In the genomic region with DNA sequence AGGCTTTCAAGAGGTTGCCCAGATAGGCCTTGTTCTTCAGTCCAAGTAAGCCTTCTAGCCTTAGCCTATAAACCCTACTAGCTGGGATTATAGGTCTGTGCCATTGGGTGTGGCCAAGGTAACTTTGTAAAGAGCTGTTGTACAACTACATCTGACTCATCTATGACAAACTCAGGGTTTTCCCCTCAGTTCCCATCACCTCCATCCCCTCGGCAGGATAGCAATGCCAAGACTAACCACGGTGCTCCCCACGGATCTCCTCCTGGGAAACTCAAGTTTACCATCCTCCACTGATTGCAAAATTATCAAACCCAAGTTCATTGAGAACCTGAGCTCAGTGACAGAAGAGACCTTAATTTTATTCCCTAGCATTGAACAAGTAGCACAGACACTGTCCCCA, we compare ENCODE assay signal across 22 mouse cellular contexts. TPM values are rescaled to one million over a fixed set of nuclear protein-coding genes. Genes with fewer than 3 reads are reported as not detected.
DNase-seq lines count a peak whose midpoint lies in the region; TF ChIP-seq lines count a peak whose summit lies in the region.
"Had no signal": no experiment of that assay in that cellular context is flagged by ENCODE, and none has a peak within 500 bp of the region (broad histone marks: within the 10 kb centered on the region; RNA-seq: fewer than 3 reads in every experiment).

No protein-coding gene starts in this region.

- peaks cover 77% of the 10 kb centered on the region for H3K36me3 ChIP-seq in heart, embryonic 10.5 days
- peaks cover 32% of the 10 kb centered on the region for H3K36me3 ChIP-seq in C2C12 (ENCODE audit: control insufficient read depth, insufficient read depth)

- WGBS in heart, embryonic 10.5 days, result 86% methylated on average over 3 of the region's 3 CpGs

- H3K4me1 ChIP-seq in heart, embryonic 10.5 days, result no peaks in the 10 kb centered on the region
- H3K4me1 ChIP-seq: embryonic facial prominence, embryonic 10.5 days; embryonic facial prominence, embryonic 12.5 days; forebrain, embryonic 13.5 days; forebrain, embryonic 15.5 days had no signal

- H3ac ChIP-seq in C2C12 (ENCODE audit: control insufficient read depth, insufficient read length, low read depth), result no peak overlapping the region

- no peaks in the 10 kb centered on the region for H3K27me3 ChIP-seq in heart, embryonic 10.5 days (ENCODE audit: insufficient read depth, poor library complexity, severe bottlenecking)
- H3K27me3 ChIP-seq in C2C12 (ENCODE audit: control insufficient read depth, insufficient read depth, insufficient read length), result no peaks in the 10 kb centered on the region
- H3K27me3 ChIP-seq: embryonic facial prominence, embryonic 12.5 days; forebrain, embryonic 13.5 days; forebrain, embryonic 15.5 days had no signal

- H3K4me3 ChIP-seq in heart, embryonic 10.5 days, result no peak overlapping the region
- H3K4me3 ChIP-seq in C2C12 (ENCODE audit: insufficient read depth, poor library complexity, severe bottlenecking), result no peak overlapping the region
- H3K4me3 ChIP-seq: embryonic facial prominence, embryonic 10.5 days; embryonic facial prominence, embryonic 12.5 days; forebrain, embryonic 13.5 days; forebrain, embryonic 15.5 days had no signal

- H3K9me3 ChIP-seq in heart, embryonic 10.5 days, result no peaks in the 10 kb centered on the region
- H3K9me3 ChIP-seq: embryonic facial prominence, embryonic 10.5 days; embryonic facial prominence, embryonic 12.5 days; forebrain, embryonic 13.5 days; forebrain, embryonic 15.5 days; G1E had no signal

- peak; percentile 20 for DNase-seq in heart, embryonic 10.5 days (ENCODE audit: low spot score)
- no peak for DNase-seq in heart, adult 9 months (ENCODE audit: low spot score in 2 of 2)
- DNase-seq in 3134 (ENCODE audit: extremely low read depth, insufficient read length, low spot score), result peak; percentile 28
- DNase-seq in NIH3T3 (ENCODE audit: low read depth), result peak; percentile 67
- DNase-seq in cerebellum, postnatal 10 days, result no peak
- no peak for DNase-seq in spleen, postnatal 36 days (ENCODE audit: low spot score in 2 of 2)
- DNase-seq: adrenal gland, adult 2 months; adrenal gland, postnatal 10 days; adrenal gland, postnatal 25 days; B cell, adult 2 months; cerebellum, adult 11-12 months; cerebellum, adult 2 months; cerebellum, adult 9-10 months; cerebellum, postnatal 14 days; cerebellum, postnatal 36 days; forebrain, postnatal 0 days had no signal

- H3K79me2 ChIP-seq in C2C12 (ENCODE audit: control insufficient read depth, insufficient read depth), result no peaks in the 10 kb centered on the region

- no peak for TF ChIP-seq CTCF in C2C12 (IDR thresholded peaks at IDR 0.05; ENCODE audit: control insufficient read depth, insufficient read depth, insufficient read length)

- no peak overlapping the region for H3K27ac ChIP-seq in heart, embryonic 10.5 days
- H3K27ac ChIP-seq: embryonic facial prominence, embryonic 10.5 days; embryonic facial prominence, embryonic 12.5 days; forebrain, embryonic 13.5 days; forebrain, embryonic 15.5 days had no signal

- no peaks in the 10 kb centered on the region for H3K79me3 ChIP-seq in C2C12 (ENCODE audit: low read depth)

TF ChIP-seq in C2C12, 6 proteins besides CTCF, POLR2A, EP300 and RAD21:
- no peak for TF ChIP-seq USF1 (IDR thresholded peaks at IDR 0.05; ENCODE audit: low read depth)
- TF ChIP-seq CEBPB (IDR thresholded peaks at IDR 0.05; ENCODE audit: low read depth), result peak; percentile 49
- no peak for TF ChIP-seq MAX (IDR thresholded peaks at IDR 0.05)
- TF ChIP-seq MYOD1 (IDR thresholded peaks at IDR 0.05; ENCODE audit: control insufficient read depth, insufficient read length, low read depth), result no peak
- no peak for TF ChIP-seq FOSL1 (IDR thresholded peaks at IDR 0.05; ENCODE audit: insufficient read depth, low read length, poor library complexity, severe bottlenecking)
- TF ChIP-seq MYOG (IDR thresholded peaks at IDR 0.05; ENCODE audit: control insufficient read depth, extremely low read depth, insufficient read length), result no peak
TF ChIP-seq in C2C12: peak in this region for 1.

RNA-seq across cellular contexts. Expression of a gene that starts 7.4 kb away (rescaled TPM):
- 27.8 and 29.1 TPM in 2 replicates for polyA plus RNA-seq in heart, embryonic 10.5 days (2016; fragmentation: Nextera tagmentation; extraction: Ambion mirVana)
- polyA plus RNA-seq in C2C12 (2012; fragmentation: generic; extraction: Trizol), result 20.9 TPM

RNA-seq across cellular contexts. Expression of a gene that starts 7.4 kb away (rescaled TPM):
- polyA plus RNA-seq in heart, embryonic 10.5 days (2016; fragmentation: Nextera tagmentation; extraction: Ambion mirVana), result 126 and 135 TPM in 2 replicates
- 34.2 TPM for polyA plus RNA-seq in C2C12 (2012; fragmentation: generic; extraction: Trizol)

RNA-seq across cellular contexts. Expression of a gene that starts 18.7 kb away (rescaled TPM):
- polyA plus RNA-seq in heart, embryonic 10.5 days (2016; fragmentation: Nextera tagmentation; extraction: Ambion mirVana), result 40.0 and 42.1 TPM in 2 replicates
- 19.4 TPM for polyA plus RNA-seq in C2C12 (2012; fragmentation: generic; extraction: Trizol)

RNA-seq across cellular contexts. Expression of a gene that starts 18.7 kb away (rescaled TPM):
- polyA plus RNA-seq in heart, embryonic 10.5 days (2016; fragmentation: Nextera tagmentation; extraction: Ambion mirVana), result 0.80 and 1.1 TPM in 2 replicates
- polyA plus RNA-seq in C2C12 (2012; fragmentation: generic; extraction: Trizol), result 0.46 TPM
- polyA plus RNA-seq: adrenal gland, adult 2 months; forebrain, embryonic 13.5 days; forebrain, embryonic 15.5 days had no signal

RNA-seq across cellular contexts. Expression of a gene that starts 56.7 kb away (rescaled TPM):
- 32.7 and 35.9 TPM in 2 replicates for polyA plus RNA-seq in heart, embryonic 10.5 days (2016; fragmentation: Nextera tagmentation; extraction: Ambion mirVana)
- polyA plus RNA-seq in C2C12 (2012; fragmentation: generic; extraction: Trizol), result 21.4 TPM

Comparison
In these comparisons a context has a peak if more than half of its experiments do, and no peak if none do; other contexts are left out.
1. DNase-seq: peak in heart, embryonic 10.5 days (single experiment), 3134 (single experiment) and NIH3T3 (single experiment); none in heart, adult 9 months (0 of 2), cerebellum, postnatal 10 days (0 of 2) and spleen, postnatal 36 days (0 of 2).